Mouse (Mus musculus) liver, postnatal 0 days (tissue): ENCODE measurements around the gene Txndc17. TPM values are rescaled to one million over a fixed set of nuclear protein-coding genes. Genes with fewer than 3 reads are reported as not detected.

ENCODE experiments used
- ATAC-seq: fragments of 200-750 bp; cut with Nextera tagmentation; 2 replicates; pipeline ENCODE4 v1.8.0; 2017; ENCODE audit warnings: mild to moderate bottlenecking, moderate library complexity
- DNase-seq: peaks from one replicate; pipeline ENCODE4 v3.0.0-alpha.2; 2016
- H3K27ac ChIP-seq: fragments of 300-500 bp; sonication (generic); 2 replicates; pipeline ENCODE4 v1.5.1; 2014; ENCODE audit warnings: antibody characterized with exemption, moderate library complexity, mild to moderate bottlenecking, low read depth
- H3K27me3 ChIP-seq: fragments of 300-500 bp; sonication (generic); 2 replicates; pipeline ENCODE4 v1.6.1; 2014; ENCODE audit warnings: low read length, control low read depth, mixed read lengths; ENCODE audit not compliant: insufficient read depth
- H3K36me3 ChIP-seq: fragments of 300-500 bp; sonication (generic); replicated peaks from 2 replicates; pipeline ENCODE4 v1.6.1; 2014; ENCODE audit warnings: mild to moderate bottlenecking, control low read depth, low read length, moderate library complexity, mixed read lengths; ENCODE audit not compliant: insufficient read depth
- H3K4me1 ChIP-seq: fragments of 300-500 bp; sonication (generic); 2 replicates; pipeline ENCODE4 v1.6.1; 2014; ENCODE audit warnings: antibody characterized with exemption, mild to moderate bottlenecking, control low read depth; ENCODE audit not compliant: insufficient read depth
- H3K4me2 ChIP-seq: fragments of 300-500 bp; sonication (generic); 2 replicates; pipeline ENCODE4 v1.6.1; 2014; ENCODE audit warnings: low read depth, mild to moderate bottlenecking, low read length, moderate library complexity, mixed read lengths
- H3K4me3 ChIP-seq: fragments of 300-500 bp; sonication (generic); 2 replicates; pipeline ENCODE4 v1.5.1; 2014; ENCODE audit warnings: low read depth, low read length
- H3K9ac ChIP-seq: fragments of 300-500 bp; sonication (generic); replicated peaks from 2 replicates; pipeline ENCODE4 v1.6.1; 2014; ENCODE audit warnings: mild to moderate bottlenecking, moderate library complexity
- H3K9me3 ChIP-seq: fragments of 300-500 bp; sonication (generic); 2 replicates; pipeline ENCODE4 v1.6.1; 2016; ENCODE audit warnings: mild to moderate bottlenecking, control low read depth, low read length, mixed read lengths
- CTCF ChIP-seq: sonication (generic); IDR thresholded peaks from 2 replicates; pipeline ENCODE4 v1.5.1; 2016; ENCODE audit warnings: antibody characterized with exemption, low read depth
- EP300 ChIP-seq: IDR thresholded peaks from 2 replicates; pipeline ENCODE4 v1.6.1; 2016; ENCODE audit warnings: antibody characterized with exemption, low read depth, mild to moderate bottlenecking
- WGBS: fragments of 180-500 bp; shearing (Covaris S2); extraction: QIAGEN DNeasy Blood & Tissue Kit; methylation state at CpG from one replicate; pipeline ENCODE4 v1.1.7; 2014; ENCODE audit not compliant: insufficient replicate concordance; 5-methylcytosine and 5-hydroxymethylcytosine counted together
- polyA plus RNA-seq: library from polyadenylated mRNA; unstranded; fragments of >200 nt; fragmentation: Nextera tagmentation; extraction: Ambion mirVana; gene quantifications from 2 replicates; pipeline ENCODE4 v1.2.1, GENCODE M21; 2015

The Txndc17 gene
- polyA plus RNA-seq, 1 experiment from 2014 or later: 71.3 TPM

- H3K4me2 ChIP-seq: no peak overlapping the region
- WGBS: 74% methylated on average over 10 of the region's 10 CpGs
- no peaks in the 10 kb centered on the region for H3K4me1 ChIP-seq
- DNase-seq (no peak), ATAC-seq (no peak)
- H3K36me3 ChIP-seq: no peaks in the 10 kb centered on the region
- H3K9ac ChIP-seq: no peak overlapping the region
- TF ChIP-seq EP300 (no peak), CTCF (no peak)
- H3K9me3 ChIP-seq: no peaks in the 10 kb centered on the region
- H3K27me3 ChIP-seq: 0 out of 2 replicates have a peak, but pooled peaks cover 8% of the 10 kb centered on the region
- no peak overlapping the region for H3K4me3 ChIP-seq
- H3K27ac ChIP-seq: no peak overlapping the region
These were observed 18.9 kb downstream of the Txndc17 start for GRCm38 (mm10) chr11:72226020-72226791.

GRCm38 (mm10) chr11:72226901-72227300 is 19.6 kb downstream of the Txndc17 start:
- no peak for TF ChIP-seq CTCF
- Histone ChIP-seq H3K4me3 (no peak overlapping the region), H3K4me2 (no peak overlapping the region), H3K27me3 (0 out of 2 replicates have a peak, but pooled peaks cover 8% of the 10 kb centered on the region), H3K36me3 (no peaks in the 10 kb centered on the region), H3K27ac (no peak overlapping the region), H3K9me3 (no peaks in the 10 kb centered on the region), H3K9ac (no peak overlapping the region), H3K4me1 (no peaks in the 10 kb centered on the region)
- DNase-seq: no peak
- 68% methylated on average over 6 of the region's 6 CpGs for WGBS
- ATAC-seq: no peak

GRCm38 (mm10) chr11:72228513-72228912 is 21.2 kb downstream of the Txndc17 start:
- WGBS: 83% methylated on average over 4 of the region's 4 CpGs
- Histone ChIP-seq H3K27ac (no peak overlapping the region), H3K4me1 (no peaks in the 10 kb centered on the region), H3K4me3 (no peak overlapping the region), H3K36me3 (no peaks in the 10 kb centered on the region), H3K9ac (no peak overlapping the region), H3K4me2 (no peak overlapping the region), H3K27me3 (0 out of 2 replicates have a peak, but pooled peaks cover 8% of the 10 kb centered on the region), H3K9me3 (no peaks in the 10 kb centered on the region)
- ATAC-seq (no peak), DNase-seq (no peak)
- no peak for TF ChIP-seq EP300
- no peak for TF ChIP-seq CTCF

- Histone ChIP-seq H3K9me3 (no peaks in the 10 kb centered on the region), H3K9ac (no peak overlapping the region), H3K36me3 (no peaks in the 10 kb centered on the region), H3K27me3 (0 out of 2 replicates have a peak, but pooled peaks cover 8% of the 10 kb centered on the region), H3K4me2 (no peak overlapping the region), H3K4me3 (no peak overlapping the region), H3K4me1 (no peaks in the 10 kb centered on the region), H3K27ac (no peak overlapping the region)
- no peak for DNase-seq
- ATAC-seq: no peak
- WGBS: 70% methylated on average over 7 of the region's 7 CpGs
- TF ChIP-seq CTCF: no peak
- no peak for TF ChIP-seq EP300
These were observed 24.7 kb downstream of the Txndc17 start for GRCm38 (mm10) chr11:72232068-72232467.

- no peak for ATAC-seq
- H3K4me1 ChIP-seq: no peaks in the 10 kb centered on the region
- 72% methylated on average over 1 of the region's 1 CpGs for WGBS
These were observed 25.6 kb downstream of the Txndc17 start for GRCm38 (mm10) chr11:72232991-72233390.

GRCm38 (mm10) chr11:72234013-72234412 is 26.7 kb downstream of the Txndc17 start:
- no peak for DNase-seq
- Histone ChIP-seq H3K9me3 (no peaks in the 10 kb centered on the region), H3K9ac (no peak overlapping the region), H3K27ac (no peak overlapping the region), H3K4me1 (no peaks in the 10 kb centered on the region), H3K4me2 (no peak overlapping the region), H3K27me3 (0 out of 2 replicates have a peak, but pooled peaks cover 4% of the 10 kb centered on the region), H3K36me3 (no peaks in the 10 kb centered on the region), H3K4me3 (no peak overlapping the region)
- ATAC-seq: no peak
- TF ChIP-seq EP300 (no peak), CTCF (no peak)
- WGBS: 60% methylated on average over 5 of the region's 5 CpGs

More at GRCm38 (mm10) chr11:72232991-72233390, 25.6 kb downstream of the Txndc17 start:
- no peak overlapping the region for H3K4me3 ChIP-seq
- H3K36me3 ChIP-seq: no peaks in the 10 kb centered on the region
- H3K9me3 ChIP-seq: no peaks in the 10 kb centered on the region
- DNase-seq: no peak
- H3K27ac ChIP-seq: no peak overlapping the region
- 0 out of 2 replicates have a peak, but pooled peaks cover 8% of the 10 kb centered on the region for H3K27me3 ChIP-seq
- H3K4me2 ChIP-seq: no peak overlapping the region
- no peak for TF ChIP-seq EP300
- no peak for TF ChIP-seq CTCF
- H3K9ac ChIP-seq: no peak overlapping the region
